Mouse (Mus musculus): ENCODE results near the gene Pigo.

DNA sequence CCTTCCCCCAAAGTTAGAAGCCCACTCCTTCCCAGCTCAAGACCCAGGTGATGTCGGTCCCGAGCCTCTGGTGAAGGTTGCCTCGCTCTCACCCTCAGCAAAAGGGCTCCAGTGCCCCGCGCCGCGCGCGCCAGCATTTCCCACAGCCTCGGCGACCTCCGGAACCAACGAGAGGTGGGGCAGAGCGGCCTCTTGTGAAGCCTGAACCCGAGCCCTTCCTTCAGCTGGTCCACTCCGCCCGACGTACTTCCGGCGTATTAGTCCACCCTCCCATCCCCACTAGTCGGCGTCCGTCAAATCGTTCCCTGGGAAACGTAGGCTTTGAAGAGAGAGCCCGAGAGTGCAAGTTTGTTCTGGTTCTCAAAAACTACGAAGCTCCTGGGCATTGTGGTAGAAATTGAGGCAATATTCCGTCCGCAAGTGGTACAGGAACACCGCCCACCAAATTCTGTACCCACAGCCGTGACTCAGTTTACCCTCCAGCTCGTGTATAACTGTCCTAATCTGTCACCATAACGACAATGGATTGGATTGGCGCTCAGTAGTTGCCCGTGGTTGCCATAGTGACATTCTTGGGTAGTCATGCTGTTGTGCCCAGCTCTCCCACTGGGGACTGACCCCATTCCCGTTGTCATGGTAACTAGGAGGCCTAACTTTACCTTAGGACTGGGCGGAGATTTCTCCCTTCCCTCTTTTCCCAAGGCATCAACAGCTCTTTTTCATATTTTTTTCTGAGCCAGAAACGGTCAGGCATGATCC is 5.8 kb upstream of the Pigo start, which contains the start of gene Stoml2:
- TF ChIP-seq CTCF (IDR thresholded peaks at IDR 0.05) (peak; percentile 65), EP300 (IDR thresholded peaks at IDR 0.05) (no peak)

Data from lung, postnatal 0 days (tissue).